Mouse (Mus musculus) monocyte, adult 5-6 weeks (primary cell): ENCODE results near the gene Hist1h1e. TPM values are rescaled to one million over a fixed set of nuclear protein-coding genes. Genes with fewer than 3 reads are reported as not detected.
"Not testable (repeated sequence)": the region's sequence is repeated elsewhere in the genome, so short reads cannot be mapped to it uniquely, and the experiment has no call there.

Experiments
- ATAC-seq: fragments of 153-309, 156-312 bp; replicated peaks from 2 replicates; pipeline ENCODE4 v1.8.0; 2017; ENCODE audit warnings: mild to moderate bottlenecking; ENCODE audit not compliant: low TSS enrichment, insufficient number of reproducible peaks, severe bottlenecking, poor library complexity, low FRiP score
- total RNA-seq: library from RNA; stranded (forward); fragments of 200-1000, 200-491, 200-594 nt; gene quantifications from 3 replicates; pipeline ENCODE4 v1.2.3, GENCODE M21; 2017

Gene Hist1h1e
- total RNA-seq, 1 experiment from 2014 or later = 97.2 TPM

DNA sequence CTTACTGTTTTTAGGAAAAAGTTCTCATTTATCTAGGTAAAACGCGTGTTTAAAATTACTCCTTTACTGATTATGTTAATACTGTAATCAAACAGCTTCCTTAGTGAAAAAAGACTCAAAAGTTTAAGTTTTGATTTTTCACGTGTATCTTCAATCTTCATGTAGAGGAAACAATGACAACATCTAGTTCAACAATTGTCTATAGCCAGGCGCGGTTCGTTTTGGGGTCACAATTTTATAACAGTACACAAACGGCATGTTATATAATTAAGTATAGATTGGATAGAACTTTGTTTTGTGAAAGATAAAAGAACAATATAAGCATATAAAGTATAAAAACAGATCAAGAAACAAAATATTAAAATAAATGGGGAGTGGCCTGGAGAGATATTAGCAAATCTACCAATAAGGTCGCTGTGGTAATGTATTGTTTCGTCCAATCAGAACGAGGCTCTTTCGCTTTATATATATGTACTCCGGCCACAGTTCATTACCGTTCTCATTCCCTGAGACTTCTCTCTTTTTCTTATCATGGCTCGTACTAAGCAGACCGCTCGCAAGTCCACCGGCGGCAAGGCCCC lies 47.0 kb downstream of the Hist1h1e start, which contains the start of gene Hist1h3d:
Gene Hist1h3d (plus strand): TSS at position 493 of the 581 bp plus-strand sequence.
- peak; percentile 78 for ATAC-seq

DNA sequence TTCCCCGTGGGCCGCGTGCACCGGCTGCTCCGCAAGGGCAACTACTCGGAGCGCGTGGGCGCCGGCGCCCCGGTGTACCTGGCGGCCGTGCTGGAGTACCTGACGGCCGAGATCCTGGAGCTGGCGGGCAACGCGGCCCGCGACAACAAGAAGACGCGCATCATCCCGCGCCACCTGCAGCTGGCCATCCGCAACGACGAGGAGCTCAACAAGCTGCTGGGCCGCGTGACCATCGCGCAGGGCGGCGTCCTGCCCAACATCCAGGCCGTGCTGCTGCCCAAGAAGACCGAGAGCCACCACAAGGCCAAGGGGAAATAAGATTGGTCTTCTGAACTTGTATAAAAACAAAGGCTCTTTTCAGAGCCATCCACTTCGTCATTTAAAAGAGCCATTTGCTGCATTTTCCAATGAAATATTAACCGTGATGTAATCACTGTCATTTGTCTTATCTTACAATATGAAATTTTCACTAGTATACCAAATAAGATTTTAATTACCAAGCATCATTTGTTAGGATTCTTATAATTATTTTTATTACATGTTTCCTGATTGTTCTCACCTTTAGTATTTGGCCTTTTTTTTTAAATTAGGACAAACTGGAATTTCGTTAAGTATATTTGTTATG lies 47.7 kb downstream of the Hist1h1e start:
- not testable (repeated sequence) for ATAC-seq

DNA sequence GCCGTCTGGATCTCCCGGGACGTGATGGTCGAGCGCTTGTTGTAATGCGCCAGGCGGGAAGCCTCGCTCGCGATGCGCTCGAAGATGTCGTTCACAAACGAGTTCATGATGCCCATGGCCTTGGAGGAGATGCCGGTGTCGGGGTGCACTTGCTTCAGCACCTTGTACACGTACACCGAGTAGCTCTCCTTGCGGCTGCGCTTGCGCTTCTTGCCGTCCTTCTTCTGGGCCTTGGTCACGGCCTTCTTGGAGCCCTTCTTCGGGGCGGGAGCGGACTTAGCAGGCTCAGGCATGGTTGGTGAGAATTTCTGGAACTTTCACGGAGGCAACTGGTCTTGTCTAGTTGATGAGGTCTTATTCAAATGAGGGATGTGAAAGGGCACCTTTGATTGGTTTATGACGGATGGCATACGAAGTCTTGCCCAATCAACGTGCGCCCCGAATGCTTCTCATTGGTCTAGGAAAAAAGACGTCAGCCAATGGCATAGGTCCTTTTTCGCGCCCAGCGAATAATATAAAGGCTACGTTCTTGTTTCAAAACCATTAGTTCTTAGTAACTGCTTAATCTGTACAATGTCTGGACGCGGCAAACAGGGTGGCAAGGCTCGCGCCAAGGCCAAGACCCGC lies 48.3 kb downstream of the Hist1h1e start, which contains the start of the genes Hist1h2bf and Hist1h2ad:
Gene Hist1h2bf (minus strand): TSS at position 299 of the 627 bp plus-strand sequence.
Gene Hist1h2ad (plus strand): TSS at position 484 of the 627 bp plus-strand sequence.
- ATAC-seq = peak; percentile 91

DNA sequence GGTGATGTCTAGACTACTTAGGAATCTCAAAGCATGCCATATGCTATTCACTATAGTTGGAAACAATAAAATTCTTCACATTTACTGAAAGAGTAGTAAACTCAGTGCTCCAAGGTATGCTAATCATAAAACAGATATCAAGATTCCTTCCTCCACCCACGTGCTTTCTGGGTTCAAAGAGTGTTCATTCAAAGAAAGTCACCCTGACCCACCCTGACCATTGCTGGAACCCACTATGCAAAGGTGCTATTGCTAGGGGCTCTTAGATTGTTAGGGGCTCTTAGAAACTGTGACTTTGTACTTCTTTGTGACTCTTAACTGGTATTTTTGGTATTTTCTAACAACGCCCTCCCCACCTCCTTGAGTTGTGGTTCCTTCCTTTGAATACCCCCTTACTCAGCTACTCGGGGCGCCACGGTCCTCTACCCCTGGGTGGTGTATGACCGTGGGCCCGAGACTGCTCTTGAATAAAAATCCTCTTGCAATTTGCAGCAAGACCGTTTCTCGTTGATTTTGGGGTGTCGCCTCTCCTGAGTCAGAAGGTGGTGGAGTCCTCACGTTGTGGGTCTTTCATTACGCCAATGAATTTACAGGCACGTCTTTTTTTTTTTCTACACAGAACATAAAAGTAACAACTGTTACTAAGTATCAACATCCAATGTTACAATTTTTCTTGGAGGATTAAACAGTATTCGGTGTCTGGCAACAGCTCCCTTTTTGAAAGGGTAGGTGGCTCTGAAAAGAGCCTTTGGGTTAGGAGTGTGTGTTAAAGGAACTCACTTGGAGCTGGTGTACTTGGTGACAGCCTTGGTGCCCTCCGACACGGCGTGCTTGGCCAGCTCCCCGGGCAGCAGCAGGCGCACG lies 49.1 kb downstream of the Hist1h1e start:
- ATAC-seq = not testable (repeated sequence)

DNA sequence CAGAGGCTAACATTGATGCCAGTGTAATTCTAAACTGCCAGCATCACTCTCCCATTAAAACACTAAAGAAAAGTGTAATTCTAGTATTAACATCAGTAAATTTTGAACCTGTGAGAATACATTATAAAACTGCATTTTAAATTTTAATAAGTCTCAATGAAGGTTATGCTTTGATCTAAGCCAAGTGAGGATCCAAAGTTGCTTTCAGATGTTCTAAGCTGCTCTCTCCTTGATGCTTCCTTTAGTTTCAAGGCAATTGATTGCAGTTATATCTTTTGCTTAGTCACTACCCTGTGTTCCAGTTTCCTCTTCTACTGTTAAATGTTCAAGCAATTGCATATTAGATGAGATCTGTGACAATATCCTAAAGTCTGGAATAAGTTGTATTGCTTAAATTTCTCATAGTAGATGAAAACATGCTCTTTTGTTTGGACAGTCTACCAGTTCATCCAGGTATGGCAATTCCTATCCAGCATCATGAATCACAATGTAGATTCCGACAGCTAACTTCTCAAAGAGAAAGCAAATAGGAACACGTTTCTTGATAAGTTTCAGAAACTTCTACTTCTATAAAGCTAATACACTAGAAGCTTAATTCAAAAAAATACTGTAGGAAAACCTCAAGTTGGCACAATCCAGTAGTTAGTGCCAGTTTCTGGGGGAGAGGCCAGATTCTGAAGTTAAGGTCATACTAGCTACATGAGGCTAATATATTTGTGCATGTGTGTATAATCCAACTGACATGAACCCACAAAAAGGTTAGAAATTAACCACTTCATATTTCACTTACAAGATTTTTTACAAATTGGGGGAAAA lies 49.9 kb downstream of the Hist1h1e start:
- ATAC-seq = no peak

DNA sequence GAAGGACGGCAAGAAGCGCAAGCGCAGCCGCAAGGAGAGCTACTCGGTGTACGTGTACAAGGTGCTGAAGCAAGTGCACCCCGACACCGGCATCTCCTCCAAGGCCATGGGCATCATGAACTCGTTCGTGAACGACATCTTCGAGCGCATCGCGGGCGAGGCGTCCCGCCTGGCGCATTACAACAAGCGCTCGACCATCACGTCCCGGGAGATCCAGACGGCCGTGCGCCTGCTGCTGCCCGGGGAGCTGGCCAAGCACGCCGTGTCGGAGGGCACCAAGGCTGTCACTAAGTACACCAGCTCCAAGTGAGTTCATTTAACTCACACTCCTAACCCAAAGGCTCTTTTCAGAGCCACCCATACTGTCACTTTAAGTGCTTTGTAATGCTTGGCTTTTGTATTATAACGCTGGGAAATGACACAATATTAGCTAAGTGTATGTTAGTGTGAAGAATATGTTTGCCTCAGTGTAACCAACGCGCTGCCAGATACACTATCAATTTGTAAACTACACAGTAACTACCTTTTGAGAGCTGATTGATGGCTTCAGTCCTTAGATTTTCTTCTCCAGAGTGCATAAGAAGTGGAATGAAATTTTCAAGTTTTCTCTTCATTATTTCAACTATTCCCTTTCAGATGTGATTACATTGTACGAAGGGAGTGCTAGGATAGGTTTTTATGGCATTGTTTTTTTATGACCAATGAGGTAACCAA lies 50.7 kb downstream of the Hist1h1e start:
- ATAC-seq = not testable (repeated sequence)

DNA sequence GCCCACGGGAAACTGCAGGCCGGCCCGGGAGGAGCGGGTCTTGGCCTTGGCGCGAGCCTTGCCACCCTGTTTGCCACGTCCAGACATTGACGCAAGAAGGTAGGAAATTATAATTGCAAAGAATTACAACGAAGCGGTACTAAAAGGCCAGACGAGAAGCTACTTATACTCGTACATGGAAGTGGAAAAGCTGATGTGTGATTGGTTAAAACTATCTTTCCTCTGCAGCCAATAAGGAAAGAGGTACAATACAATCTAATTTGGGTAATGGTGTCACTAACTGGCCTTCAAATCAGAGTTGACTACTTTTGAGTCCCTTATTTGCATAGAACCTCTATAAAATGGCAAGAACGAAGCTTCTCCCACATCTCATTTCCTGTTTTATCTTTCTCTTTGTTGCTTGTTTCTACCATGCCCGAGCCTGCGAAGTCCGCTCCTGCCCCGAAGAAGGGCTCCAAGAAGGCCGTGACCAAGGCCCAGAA lies 51.3 kb downstream of the Hist1h1e start, which contains the start of the genes Hist1h2ae and Hist1h2bg:
Gene Hist1h2ae (minus strand): TSS at position 199 of the 482 bp plus-strand sequence.
Gene Hist1h2bg (plus strand): TSS at position 375 of the 482 bp plus-strand sequence.
- peak; percentile 92 for ATAC-seq

Other genes with a start within 250 kb of the Hist1h1e start
- gene Abt1, start 198.7 kb downstream of the Hist1h1e start, total RNA-seq = 12.1 to 15.9 TPM (median 13.2 TPM) in 3 replicates
- not detected in 3 replicates for gene Btn1a1, start 156.7 kb downstream of the Hist1h1e start, total RNA-seq
- gene Btn2a2, start 133.7 kb downstream of the Hist1h1e start, total RNA-seq = not detected in 3 replicates
- 24.5 to 149 TPM (median 46.4 TPM) in 3 replicates for gene Hist1h4h, start 91.5 kb downstream of the Hist1h1e start, total RNA-seq
- 1.4 to 11.6 TPM in 2 of 3 replicates, not detected in the other for gene Hist1h2af, start 88.7 kb downstream of the Hist1h1e start, total RNA-seq
- not detected in 3 replicates for gene Hist1h3g, start 87.1 kb downstream of the Hist1h1e start, total RNA-seq
- 0.21 to 4.4 TPM (median 2.1 TPM) in 3 replicates for gene Hist1h2bh, start 79.2 kb downstream of the Hist1h1e start, total RNA-seq
- 0.53 to 21.8 TPM (median 16.4 TPM) in 3 replicates for gene Hist1h3f, start 78.5 kb downstream of the Hist1h1e start, total RNA-seq
- gene Hist1h4f, start 70.9 kb downstream of the Hist1h1e start, total RNA-seq = 42.2 to 123 TPM (median 49.9 TPM) in 3 replicates
- 16.3 to 25.9 TPM (median 21.9 TPM) in 3 replicates for gene Hist1h1d, start 69.3 kb downstream of the Hist1h1e start, total RNA-seq
- 12.4 to 48.1 TPM (median 39.4 TPM) in 3 replicates for gene Hist1h3e, start 60.2 kb downstream of the Hist1h1e start, total RNA-seq
- 6.1 to 28.4 TPM (median 15.0 TPM) in 3 replicates for gene Hist1h2ae, start 51.3 kb downstream of the Hist1h1e start, total RNA-seq
- 86.4 to 193 TPM (median 86.9 TPM) in 3 replicates for gene Hist1h2bg, start 51.2 kb downstream of the Hist1h1e start, total RNA-seq
- 19.2 to 51.4 TPM (median 45.4 TPM) in 3 replicates for gene Hist1h2bf, start 48.4 kb downstream of the Hist1h1e start, total RNA-seq
- gene Hist1h2ad, start 48.2 kb downstream of the Hist1h1e start, total RNA-seq = 1.5 to 92.8 TPM (median 16.7 TPM) in 3 replicates
- 1.5 to 3.3 TPM (median 2.1 TPM) in 3 replicates for gene Hist1h3d, start 46.8 kb downstream of the Hist1h1e start, total RNA-seq
- 78.9 to 170 TPM (median 90.0 TPM) in 3 replicates for gene Hist1h4d, start 41.0 kb downstream of the Hist1h1e start, total RNA-seq
- gene Hist1h2be, start 1.4 kb downstream of the Hist1h1e start, total RNA-seq = 13.1 to 35.9 TPM (median 14.5 TPM) in 3 replicates
- 5.0 to 8.9 TPM (median 8.3 TPM) in 3 replicates for gene Hist1h2ac, start 61.4 kb upstream of the Hist1h1e start, total RNA-seq
- gene Hist1h2bc, start 61.6 kb upstream of the Hist1h1e start, total RNA-seq = 28.7 to 101 TPM (median 49.7 TPM) in 3 replicates
- gene Hist1h1t, start 73.3 kb upstream of the Hist1h1e start, total RNA-seq = not detected in 3 replicates
- gene Hist1h4c, start 75.9 kb upstream of the Hist1h1e start, total RNA-seq = 82.1 to 150 TPM (median 93.5 TPM) in 3 replicates
- gene Hfe, start 88.3 kb upstream of the Hist1h1e start, total RNA-seq = 90.6 to 170 TPM (median 150 TPM) in 3 replicates
- 589 to 739 TPM (median 677 TPM) in 3 replicates for gene Hist1h1c, start 116.2 kb upstream of the Hist1h1e start, total RNA-seq
- 6.8 TPM in 1 of 3 replicates, not detected in the others for gene Hist1h3c, start 123.0 kb upstream of the Hist1h1e start, total RNA-seq
- 151 to 300 TPM (median 178 TPM) in 3 replicates for gene Hist1h2bb, start 124.2 kb upstream of the Hist1h1e start, total RNA-seq
- gene Hist1h2ab, start 128.6 kb upstream of the Hist1h1e start, total RNA-seq = 64.3 to 74.6 TPM in 2 of 3 replicates, not detected in the other
- gene Hist1h3b, start 129.7 kb upstream of the Hist1h1e start, total RNA-seq = 9.7 TPM in 1 of 3 replicates, not detected in the others
- 10.8 to 62.1 TPM (median 12.1 TPM) in 3 replicates for gene Hist1h4b, start 134.5 kb upstream of the Hist1h1e start, total RNA-seq
- 43.2 to 186 TPM (median 59.3 TPM) in 3 replicates for gene Hist1h4a, start 138.7 kb upstream of the Hist1h1e start, total RNA-seq
- 4.6 to 86.2 TPM (median 18.3 TPM) in 3 replicates for gene Hist1h3a, start 139.8 kb upstream of the Hist1h1e start, total RNA-seq
- gene Hist1h1a, start 141.1 kb upstream of the Hist1h1e start, total RNA-seq = 55.4 to 86.3 TPM (median 64.8 TPM) in 3 replicates
- not detected in 3 replicates for gene Trim38, start 147.4 kb upstream of the Hist1h1e start, total RNA-seq
- gene Slc17a2, start 184.4 kb upstream of the Hist1h1e start, total RNA-seq = not detected in 3 replicates
- not detected in 3 replicates for gene Slc17a3, start 216.9 kb upstream of the Hist1h1e start, total RNA-seq
- gene Slc17a1, start 245.2 kb upstream of the Hist1h1e start, total RNA-seq = not detected in 3 replicates